ENCODE assay signal across 23 mouse cellular contexts in the genomic region with DNA sequence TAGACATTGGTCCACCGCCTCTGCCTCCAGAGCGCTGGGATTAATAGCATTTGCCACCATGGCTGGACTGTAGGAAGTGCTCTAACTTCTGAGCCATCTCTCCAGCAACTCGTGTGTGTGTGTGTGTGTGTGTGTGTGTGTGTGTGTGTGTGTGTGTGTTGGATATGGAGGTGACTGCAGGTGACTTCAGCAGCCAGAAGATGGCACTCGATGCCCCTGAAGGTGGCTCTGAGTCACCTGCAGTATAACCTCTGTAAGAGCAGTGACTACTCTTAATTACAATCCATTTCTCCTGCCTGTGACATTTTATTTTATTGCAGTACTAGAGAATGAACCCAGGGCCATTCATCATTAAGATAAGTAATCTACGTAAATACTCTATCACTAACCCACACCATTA. TPM values are rescaled to one million over a fixed set of nuclear protein-coding genes. Genes with fewer than 3 reads are reported as not detected.
DNase-seq lines count a peak whose midpoint lies in the region; ATAC-seq and TF ChIP-seq lines count a peak whose summit lies in the region.
"Had no signal": no experiment of that assay in that cellular context is flagged by ENCODE, and none has a peak within 500 bp of the region (broad histone marks: within the 10 kb centered on the region; RNA-seq: fewer than 3 reads in every experiment).

No protein-coding gene starts in this region.

- peak; percentile 30 for TF ChIP-seq CTCF in forebrain, postnatal 0 days (IDR thresholded peaks at IDR 0.05; ENCODE audit: low read depth)
- TF ChIP-seq CTCF in thymus, adult 2 months (IDR thresholded peaks at IDR 0.05; ENCODE audit: borderline replicate concordance, control insufficient read depth, extremely low read depth, insufficient read depth, low read length, poor library complexity) = no peak
- peak; percentile 64 for TF ChIP-seq CTCF in intestine, postnatal 0 days (IDR thresholded peaks at IDR 0.05; ENCODE audit: low read depth)

- H3K27ac ChIP-seq in forebrain, postnatal 0 days (ENCODE audit: low read depth, low read length) = no peak overlapping the region
- H3K27ac ChIP-seq in forebrain, embryonic 15.5 days (replicated peaks) = no peak overlapping the region
- H3K27ac ChIP-seq in thymus, adult 2 months (ENCODE audit: control insufficient read depth, insufficient read depth, low read length) = no peak overlapping the region
- H3K27ac ChIP-seq in intestine, postnatal 0 days (ENCODE audit: low read depth, low read length) = no peak overlapping the region
- H3K27ac ChIP-seq: embryonic facial prominence, embryonic 12.5 days; hindbrain, embryonic 15.5 days; limb, embryonic 12.5 days; midbrain, embryonic 10.5 days had no signal

- H3K36me3 ChIP-seq in forebrain, postnatal 0 days (ENCODE audit: insufficient read depth) = peaks cover 86% of the 10 kb centered on the region
- H3K36me3 ChIP-seq in forebrain, embryonic 15.5 days = peaks cover 66% of the 10 kb centered on the region
- peaks cover 69% of the 10 kb centered on the region for H3K36me3 ChIP-seq in thymus, adult 2 months (ENCODE audit: control insufficient read depth, insufficient read depth, low read length)
- H3K36me3 ChIP-seq in intestine, postnatal 0 days (ENCODE audit: control insufficient read depth, insufficient read depth) = peaks cover 14% of the 10 kb centered on the region; the same call in 1 of the 2 replicates

- no peak for TF ChIP-seq POLR2A in thymus, adult 2 months (IDR thresholded peaks at IDR 0.05; ENCODE audit: control insufficient read depth, extremely low read depth, insufficient read depth, low read length, poor library complexity)

- DNase-seq in forebrain, postnatal 0 days = no peak
- peak; percentile 43 for DNase-seq in thymus, postnatal 4 days
- DNase-seq in thymus, adult 2 months = no peak
- DNase-seq in frontal cortex, adult 2 months (ENCODE audit: extremely low spot score in 1 of 2, low spot score in 1 of 2) = no peak
- no peak for DNase-seq in spleen, postnatal 14 days (ENCODE audit: low spot score in 2 of 2)
- DNase-seq: adrenal gland, adult 2 months; cerebellum, adult 11 months; cerebellum, postnatal 25 days; heart, postnatal 4 days; kidney, adult 8-10 months; kidney, postnatal 25 days; liver, postnatal 0 days; lung, postnatal 10 days; thymus, postnatal 25 days had no signal

- H3K4me3 ChIP-seq in forebrain, postnatal 0 days (ENCODE audit: low read depth, low read length) = no peak overlapping the region
- no peak overlapping the region for H3K4me3 ChIP-seq in forebrain, embryonic 15.5 days
- H3K4me3 ChIP-seq in thymus, adult 2 months (ENCODE audit: control insufficient read depth, insufficient read depth, low read length) = no peak overlapping the region
- no peak overlapping the region for H3K4me3 ChIP-seq in intestine, postnatal 0 days (ENCODE audit: low read depth, low read length)
- H3K4me3 ChIP-seq: embryonic facial prominence, embryonic 12.5 days; hindbrain, embryonic 15.5 days; limb, embryonic 12.5 days; midbrain, embryonic 10.5 days had no signal

- H3K4me1 ChIP-seq in forebrain, postnatal 0 days (ENCODE audit: insufficient read depth) = no peaks in the 10 kb centered on the region
- H3K4me1 ChIP-seq in forebrain, embryonic 15.5 days = no peaks in the 10 kb centered on the region
- H3K4me1 ChIP-seq in thymus, adult 2 months (replicated peaks; ENCODE audit: control insufficient read depth, insufficient read depth, low read length) = peaks cover 11% of the 10 kb centered on the region; the same call in 1 of the 2 replicates
- H3K4me1 ChIP-seq in intestine, postnatal 0 days (replicated peaks; ENCODE audit: control insufficient read depth, insufficient read depth, low read length) = 0 out of 2 replicates have a peak, but pooled peaks cover 4% of the 10 kb centered on the region
- H3K4me1 ChIP-seq: embryonic facial prominence, embryonic 12.5 days; hindbrain, embryonic 15.5 days; limb, embryonic 12.5 days had no signal

- no peak for ATAC-seq in forebrain, postnatal 0 days
- no peak for ATAC-seq in forebrain, embryonic 15.5 days (replicated peaks)
- peak; percentile 14; the same call in 1 of the 2 replicates for ATAC-seq in intestine, postnatal 0 days
- ATAC-seq: liver, postnatal 0 days had no signal

- H3K27me3 ChIP-seq in forebrain, postnatal 0 days (ENCODE audit: insufficient read depth, low read length) = no peaks in the 10 kb centered on the region
- no peaks in the 10 kb centered on the region for H3K27me3 ChIP-seq in forebrain, embryonic 15.5 days
- no peaks in the 10 kb centered on the region for H3K27me3 ChIP-seq in thymus, adult 2 months (ENCODE audit: control insufficient read depth, insufficient read depth, low read length)
- no peaks in the 10 kb centered on the region for H3K27me3 ChIP-seq in intestine, postnatal 0 days (replicated peaks; ENCODE audit: control insufficient read depth, insufficient read depth, low read length)
- H3K27me3 ChIP-seq: embryonic facial prominence, embryonic 12.5 days; hindbrain, embryonic 15.5 days; limb, embryonic 12.5 days had no signal

- 92% methylated on average over 5 of the region's 5 CpGs for WGBS in forebrain, postnatal 0 days
- 94% methylated on average over 5 of the region's 5 CpGs for WGBS in forebrain, embryonic 15.5 days
- 91% methylated on average over 5 of the region's 5 CpGs for WGBS in thymus, adult 2 months
- WGBS in intestine, postnatal 0 days = 73% methylated on average over 5 of the region's 5 CpGs

- H3K9me3 ChIP-seq in forebrain, postnatal 0 days (ENCODE audit: low read length) = no peaks in the 10 kb centered on the region
- H3K9me3 ChIP-seq in forebrain, embryonic 15.5 days = no peaks in the 10 kb centered on the region
- H3K9me3 ChIP-seq in intestine, postnatal 0 days (ENCODE audit: control insufficient read depth) = no peaks in the 10 kb centered on the region
- H3K9me3 ChIP-seq: embryonic facial prominence, embryonic 12.5 days; hindbrain, embryonic 15.5 days; midbrain, embryonic 10.5 days had no signal

- H3K4me2 ChIP-seq in forebrain, postnatal 0 days (ENCODE audit: low read depth) = no peak overlapping the region
- H3K4me2 ChIP-seq in forebrain, embryonic 15.5 days (replicated peaks) = no peak overlapping the region
- no peak overlapping the region for H3K4me2 ChIP-seq in intestine, postnatal 0 days (replicated peaks; ENCODE audit: low read depth)
- H3K4me2 ChIP-seq: embryonic facial prominence, embryonic 12.5 days; hindbrain, embryonic 15.5 days; limb, embryonic 12.5 days; liver, embryonic 11.5 days had no signal

- H3K9ac ChIP-seq in forebrain, postnatal 0 days = no peak overlapping the region
- no peak overlapping the region for H3K9ac ChIP-seq in forebrain, embryonic 15.5 days (replicated peaks)
- H3K9ac ChIP-seq in intestine, postnatal 0 days (ENCODE audit: low read depth, low read length) = no peak overlapping the region
- H3K9ac ChIP-seq: embryonic facial prominence, embryonic 12.5 days; hindbrain, embryonic 15.5 days; limb, embryonic 12.5 days; liver, postnatal 0 days had no signal

RNA-seq across cellular contexts. Expression of a gene that starts 16.1 kb away (rescaled TPM):
- 24.8 and 37.6 TPM in 2 replicates for total RNA-seq in forebrain, postnatal 0 days (2014; rRNA removed)
- polyA plus RNA-seq in forebrain, postnatal 0 days (2015; fragmentation: Nextera tagmentation; extraction: Ambion mirVana) = 15.7 and 19.9 TPM in 2 replicates
- polyA plus RNA-seq in forebrain, embryonic 15.5 days (2015; fragmentation: Nextera tagmentation; extraction: Ambion mirVana) = 9.5 and 14.7 TPM in 2 replicates
- polyA plus RNA-seq in thymus, adult 2 months (2012; rRNA removed) = 6.9 TPM in 2 replicates
- polyA plus RNA-seq in intestine, postnatal 0 days (2015; fragmentation: Nextera tagmentation; extraction: Ambion mirVana) = 0.09 TPM in 1 of 2 replicates, not detected in the other
- polyA plus RNA-seq in frontal cortex, adult 2 months (2012; rRNA removed) = 4.6 and 5.6 TPM in 2 replicates
- total RNA-seq: gastrocnemius, adult 8-10 months; neutrophil, adult 5-6 weeks had no signal

RNA-seq across cellular contexts. Expression of a gene that starts 44.3 kb away (rescaled TPM):
- total RNA-seq in forebrain, postnatal 0 days (2014; rRNA removed) = 91.9 and 103 TPM in 2 replicates
- 133 and 144 TPM in 2 replicates for polyA plus RNA-seq in forebrain, postnatal 0 days (2015; fragmentation: Nextera tagmentation; extraction: Ambion mirVana)
- 109 and 114 TPM in 2 replicates for polyA plus RNA-seq in forebrain, embryonic 15.5 days (2015; fragmentation: Nextera tagmentation; extraction: Ambion mirVana)
- 50.7 and 51.6 TPM in 2 replicates for polyA plus RNA-seq in thymus, adult 2 months (2012; rRNA removed)
- 44.6 and 49.2 TPM in 2 replicates for polyA plus RNA-seq in intestine, postnatal 0 days (2015; fragmentation: Nextera tagmentation; extraction: Ambion mirVana)
- 89.7 and 97.5 TPM in 2 replicates for polyA plus RNA-seq in frontal cortex, adult 2 months (2012; rRNA removed)
